Mouse (Mus musculus) kidney, adult 2 months (tissue): ENCODE measurements at regions not wholly inside any gene's neighbourhood (a gene's known extent, or its start where the extent isn't known, plus 50 kb on each side); places are given as distances from the start of the nearest gene placed in this dataset.

Experiments
- CTCF ChIP-seq: fragments of 200-500 bp; conservative IDR thresholded peaks from 2 replicates; pipeline ENCODE4 v1.5.1; 2011; ENCODE audit warnings: low read depth, mild to moderate bottlenecking, control low read depth, low read length, moderate library complexity, mixed read lengths; ENCODE audit not compliant: insufficient read depth, insufficient read length
- POLR2A ChIP-seq: fragments of 200-500 bp; IDR thresholded peaks from one replicate; pipeline ENCODE4 v1.6.1; 2011; ENCODE audit warnings: low read depth, low read length, control low read depth

DNA sequence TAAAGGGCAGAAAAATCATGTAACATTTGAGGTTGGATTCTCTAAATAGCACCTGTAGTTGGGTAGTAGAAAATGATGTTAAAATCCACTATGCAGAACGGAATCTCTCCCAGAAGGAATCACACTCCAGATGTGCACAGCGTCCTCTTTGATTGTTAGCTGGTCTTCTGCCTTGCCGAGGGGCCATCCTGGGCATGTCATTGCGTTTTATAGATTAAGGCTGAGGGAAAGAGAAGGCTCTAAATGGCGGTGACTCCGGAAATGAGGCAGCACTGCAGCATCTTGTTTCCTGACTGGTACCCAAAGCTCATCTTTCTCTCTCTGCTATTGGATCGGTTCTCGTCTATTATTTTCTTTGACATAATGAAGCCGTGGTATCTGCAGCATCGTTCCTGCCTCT, 237.5 kb downstream of the Ttll7 start:
- TF ChIP-seq CTCF (no peak), POLR2A (no peak)
